Mouse (Mus musculus): ENCODE results near the gene Serpina5.

Gene Serpina5

GRCm38 (mm10) chr12:104127696-104128095 is 26.8 kb downstream of the Serpina5 start, which contains the start of gene Serpina3b:
TSS of gene Serpina3b (plus strand) at chr12:104127996.
- DNase-seq (ENCODE audit: low read depth, low spot score): no peak

GRCm38 (mm10) chr12:104131041-104131440 is 30.1 kb downstream of the Serpina5 start:
- DNase-seq (ENCODE audit: low read depth, low spot score): no peak

GRCm38 (mm10) chr12:104138216-104138615 is 37.3 kb downstream of the Serpina5 start:
- DNase-seq (ENCODE audit: low read depth, low spot score): no peak

- DNase-seq (ENCODE audit: low read depth, low spot score): no peak
Measured at GRCm38 (mm10) chr12:104140543-104141103, 39.7 kb downstream of the Serpina5 start.

- no peak for DNase-seq (ENCODE audit: low read depth, low spot score)
Measured at GRCm38 (mm10) chr12:104141506-104141905, 40.6 kb downstream of the Serpina5 start.

GRCm38 (mm10) chr12:104142427-104142826 is 41.5 kb downstream of the Serpina5 start:
- no peak for DNase-seq (ENCODE audit: low read depth, low spot score)

GRCm38 (mm10) chr12:104143286-104143685 is 42.4 kb downstream of the Serpina5 start:
- DNase-seq (ENCODE audit: low read depth, low spot score): no peak

- no peak for DNase-seq (ENCODE audit: low read depth, low spot score)
Measured at GRCm38 (mm10) chr12:104145571-104145970, 44.7 kb downstream of the Serpina5 start.

GRCm38 (mm10) chr12:104151989-104152388 is 51.1 kb downstream of the Serpina5 start:
- no peak for DNase-seq (ENCODE audit: low read depth, low spot score)

GRCm38 (mm10) chr12:104153041-104153645 is 52.2 kb downstream of the Serpina5 start:
- DNase-seq (ENCODE audit: low read depth, low spot score): no peak

- no peak for DNase-seq (ENCODE audit: low read depth, low spot score)
Measured at GRCm38 (mm10) chr12:104153656-104154055, 52.7 kb downstream of the Serpina5 start, which contains the start of gene Serpina3c. TSS of gene Serpina3c (minus strand) at chr12:104153870.

Measured in embryo, embryonic 11.5 days (tissue).